Mouse (Mus musculus) MEL (cell line): ENCODE data around the gene Cyp27b1. TPM values are rescaled to one million over a fixed set of nuclear protein-coding genes. Genes with fewer than 3 reads are reported as not detected.

ENCODE experiments used
- DNase-seq: peaks from one replicate; pipeline ENCODE4 v3.0.0; 2011; ENCODE audit warnings: low read depth, low spot score
- H3K27ac ChIP-seq: 2 replicates; pipeline ENCODE4 v1.5.1; 2012; ENCODE audit warnings: low read depth, mild to moderate bottlenecking, control low read depth, low read length, moderate library complexity; ENCODE audit not compliant: control insufficient read depth
- H3K27me3 ChIP-seq, 2 experiments: fragments of 150-350 bp in 1 of 2; sonication (generic) in 1 of 2; 2 replicates each; pipeline ENCODE4 v1.6.1; 2012; ENCODE audit warnings: low read length in 2 of 2, mild to moderate bottlenecking in 2 of 2, improper control_type of control experiment in 1 of 2, moderate library complexity in 1 of 2; ENCODE audit not compliant: insufficient read depth in 2 of 2, control insufficient read depth in 1 of 2
- H3K36me3 ChIP-seq, 2 experiments: 2 replicates each; pipeline ENCODE4 v1.6.1; 2012 to 2014; ENCODE audit warnings: low read length in 2 of 2, improper control_type of control experiment in 1 of 2, inconsistent platforms in 1 of 2, mild to moderate bottlenecking in 1 of 2; ENCODE audit not compliant: insufficient read depth in 2 of 2, control insufficient read depth in 1 of 2
- H3K4me1 ChIP-seq, 2 experiments: fragments of 150-350 bp in 1 of 2; sonication (generic) in 1 of 2; 2 replicates each; pipeline ENCODE4 v1.6.1; 2012; ENCODE audit warnings: low read length in 2 of 2, improper control_type of control experiment in 1 of 2, mild to moderate bottlenecking in 1 of 2; ENCODE audit not compliant: insufficient read depth in 2 of 2, control insufficient read depth in 1 of 2
- H3K4me3 ChIP-seq, 2 experiments: fragments of 150-350 bp in 1 of 2; sonication (generic) in 1 of 2; 2 replicates each; pipeline ENCODE4 v1.5.1; 2012; ENCODE audit warnings: low read depth in 2 of 2, low read length in 2 of 2, mild to moderate bottlenecking in 2 of 2, moderate library complexity in 2 of 2, control low read depth in 1 of 2, improper control_type of control experiment in 1 of 2; ENCODE audit not compliant: control insufficient read depth in 1 of 2, insufficient read depth in 1 of 2
- H3K79me2 ChIP-seq: 2 replicates; pipeline ENCODE4 v1.6.1; 2012; ENCODE audit warnings: mild to moderate bottlenecking, low read length, moderate library complexity; ENCODE audit not compliant: control insufficient read depth, poor library complexity, insufficient read depth
- H3K9ac ChIP-seq: 2 replicates; pipeline ENCODE4 v1.6.1; 2012; ENCODE audit warnings: low read depth, mild to moderate bottlenecking, control low read depth, low read length, moderate library complexity; ENCODE audit not compliant: control insufficient read depth, poor library complexity, severe bottlenecking
- H3K9me3 ChIP-seq: fragments of 150-350 bp; sonication (generic); replicated peaks from 2 replicates; pipeline ENCODE4 v1.6.1; 2012; ENCODE audit warnings: mild to moderate bottlenecking, low read length, improper control_type of control experiment, moderate library complexity; ENCODE audit not compliant: insufficient read depth
- BHLHE40 ChIP-seq: IDR thresholded peaks from 2 replicates; pipeline ENCODE4 v1.6.1; 2012; ENCODE audit warnings: low read depth, mild to moderate bottlenecking, inconsistent platforms, low read length, improper control_type of control experiment, borderline replicate concordance
- CHD1 ChIP-seq: IDR thresholded peaks from 2 replicates; pipeline ENCODE4 v1.6.1; 2012; ENCODE audit warnings: low read depth, mild to moderate bottlenecking, inconsistent platforms, low read length, improper control_type of control experiment
- CTCF ChIP-seq, 3 experiments: IDR thresholded peaks in 2 of 3; conservative IDR thresholded peaks in 1 of 3; 2 replicates each; pipeline ENCODE4 v1.5.1; 2011 to 2012; ENCODE audit warnings: low read length in 3 of 3, low read depth in 2 of 3, mild to moderate bottlenecking in 2 of 3, improper control_type of control experiment in 1 of 3, inconsistent platforms in 1 of 3, mixed read lengths in 1 of 3, moderate library complexity in 1 of 3; ENCODE audit not compliant: control insufficient read depth in 1 of 3, insufficient read depth in 1 of 3, poor library complexity in 1 of 3, severe bottlenecking in 1 of 3
- ETS1 ChIP-seq: IDR thresholded peaks from 2 replicates; pipeline ENCODE4 v1.6.1; 2012; ENCODE audit warnings: low read depth, mild to moderate bottlenecking, inconsistent platforms, low read length, improper control_type of control experiment, moderate library complexity
- GABPA ChIP-seq: IDR thresholded peaks from 2 replicates; pipeline ENCODE4 v1.6.1; 2012; ENCODE audit warnings: low read depth, mild to moderate bottlenecking, inconsistent platforms, low read length, improper control_type of control experiment, moderate library complexity
- GATA1 ChIP-seq: IDR thresholded peaks from 2 replicates; pipeline ENCODE4 v1.6.1; 2011; ENCODE audit warnings: low read depth, low read length, improper control_type of control experiment
- HCFC1 ChIP-seq: IDR thresholded peaks from 2 replicates; pipeline ENCODE4 v1.6.1; 2012; ENCODE audit warnings: low read depth, mild to moderate bottlenecking, inconsistent platforms, low read length, improper control_type of control experiment, moderate library complexity
- KAT2A ChIP-seq: conservative IDR thresholded peaks from 2 replicates; pipeline ENCODE4 v1.6.1; 2012; ENCODE audit warnings: low read depth, low read length, improper control_type of control experiment, inconsistent platforms
- MAFK ChIP-seq: IDR thresholded peaks from 2 replicates; pipeline ENCODE4 v1.6.1; 2011; ENCODE audit warnings: low read depth, mild to moderate bottlenecking, low read length, improper control_type of control experiment, borderline replicate concordance
- MAX ChIP-seq: IDR thresholded peaks from 2 replicates; pipeline ENCODE4 v1.6.1; 2011; ENCODE audit warnings: low read length, improper control_type of control experiment
- MAZ ChIP-seq: IDR thresholded peaks from 2 replicates; pipeline ENCODE4 v1.6.1; 2012; ENCODE audit warnings: low read depth, mild to moderate bottlenecking, inconsistent platforms, low read length, improper control_type of control experiment
- MYB ChIP-seq: IDR thresholded peaks from 2 replicates; pipeline ENCODE4 v1.6.1; 2011; ENCODE audit warnings: mild to moderate bottlenecking, low read depth, low read length, improper control_type of control experiment
- MYC ChIP-seq: IDR thresholded peaks from 2 replicates; pipeline ENCODE4 v1.6.1; 2011; ENCODE audit warnings: low read depth, mild to moderate bottlenecking, low read length, improper control_type of control experiment, moderate library complexity
- NELFE ChIP-seq: IDR thresholded peaks from 2 replicates; pipeline ENCODE4 v1.6.1; 2011; ENCODE audit warnings: low read depth, low read length, improper control_type of control experiment
- POLR2A ChIP-seq, 2 experiments: IDR thresholded peaks; 2 replicates each; pipeline ENCODE4 v1.6.1; 2011 to 2012; ENCODE audit warnings: low read length in 2 of 2, mild to moderate bottlenecking in 2 of 2, control low read depth in 1 of 2, improper control_type of control experiment in 1 of 2, low read depth in 1 of 2, moderate library complexity in 1 of 2; ENCODE audit not compliant: control insufficient read depth in 1 of 2, insufficient read depth in 1 of 2, poor library complexity in 1 of 2
- POLR2AphosphoS2 ChIP-seq: IDR thresholded peaks from 2 replicates; pipeline ENCODE4 v1.6.1; 2011; ENCODE audit warnings: low read length, improper control_type of control experiment
- RAD21 ChIP-seq: IDR thresholded peaks from 2 replicates; pipeline ENCODE4 v1.6.1; 2011; ENCODE audit warnings: mild to moderate bottlenecking, low read depth, low read length, improper control_type of control experiment
- RCOR1 ChIP-seq: IDR thresholded peaks from 2 replicates; pipeline ENCODE4 v1.6.1; 2012; ENCODE audit warnings: low read depth, mild to moderate bottlenecking, inconsistent platforms, low read length, improper control_type of control experiment
- SIN3A ChIP-seq: IDR thresholded peaks from 2 replicates; pipeline ENCODE4 v1.6.1; 2012; ENCODE audit warnings: low read length, improper control_type of control experiment, inconsistent platforms
- SMC3 ChIP-seq: IDR thresholded peaks from 2 replicates; pipeline ENCODE4 v1.6.1; 2011; ENCODE audit warnings: low read depth, low read length, improper control_type of control experiment
- TAL1 ChIP-seq: IDR thresholded peaks from 2 replicates; pipeline ENCODE4 v1.6.1; 2012; ENCODE audit warnings: mild to moderate bottlenecking, inconsistent platforms, low read length, moderate library complexity, mixed read lengths
- TCF12 ChIP-seq: IDR thresholded peaks from 2 replicates; pipeline ENCODE4 v1.6.1; 2014; ENCODE audit warnings: low read depth, mild to moderate bottlenecking, inconsistent platforms, low read length, improper control_type of control experiment, moderate library complexity
- UBTF ChIP-seq: IDR thresholded peaks from 2 replicates; pipeline ENCODE4 v1.6.1; 2012; ENCODE audit warnings: low read depth, mild to moderate bottlenecking, inconsistent platforms, low read length, improper control_type of control experiment, moderate library complexity, borderline replicate concordance; ENCODE audit not compliant: insufficient read depth
- USF1 ChIP-seq: IDR thresholded peaks from 2 replicates; pipeline ENCODE4 v1.6.1; 2014; ENCODE audit warnings: low read depth, mild to moderate bottlenecking, inconsistent platforms, low read length, improper control_type of control experiment, moderate library complexity
- polyA plus RNA-seq, 2 experiments: library from polyadenylated mRNA; stranded (reverse) in 1 of 2; unstranded in 1 of 2; fragments of >175 nt in 1 of 2; fragments of >200 nt in 1 of 2; gene quantifications; 2 replicates each; pipeline versions ENCODE4 v1.2.1 to v1.2.4; 2012; ENCODE audit warnings: low replicate concordance in 2 of 2, low read depth in 1 of 2; ENCODE audit not compliant: insufficient read length in 2 of 2, insufficient read depth in 1 of 2, missing spikeins in 1 of 2
- total RNA-seq: library from RNA; depleted of rRNA; stranded (reverse); fragments of 300-350 nt; gene quantifications from 2 replicates; pipeline ENCODE4 v1.2.3, GENCODE M21; 2012

Gene Cyp27b1
- total and polyA plus RNA-seq, 3 experiments: 0.23 to 0.93 TPM; not detected in 1

GRCm38 (mm10) chr10:127054646-127055045 lies 6.6 kb downstream of the Cyp27b1 start:
- TF ChIP-seq BHLHE40 (no peak), MYC (no peak), RAD21 (no peak), SMC3 (no peak), RCOR1 (no peak), MYB (no peak), TCF12 (no peak), SIN3A (no peak), UBTF (no peak), KAT2A (no peak), CTCF (IDR thresholded peaks at IDR 0.05 in 2 of 3, conservative IDR thresholded peaks at IDR 0.05 in 1 of 3; ENCODE audit: control insufficient read depth in 1 of 3, insufficient read depth in 1 of 3, low read depth in 2 of 3, low read length in 3 of 3, poor library complexity in 1 of 3, severe bottlenecking in 1 of 3) (no peak), CHD1 (no peak), POLR2AphosphoS2 (no peak), GABPA (no peak), ETS1 (no peak)
- Histone ChIP-seq H3K4me3 (no peak overlapping the region), H3K27ac (no peak overlapping the region), H3K9me3 (no peaks in the 10 kb centered on the region), H3K27me3 (no peaks in the 10 kb centered on the region), H3K36me3 (peaks cover 0 to 7% of the 10 kb centered on the region in 2 experiments; a peak in 2 of 4 replicates), H3K9ac (no peak overlapping the region), H3K4me1 (peaks cover 2 to 12% of the 10 kb centered on the region in 2 experiments), H3K79me2 (no peaks in the 10 kb centered on the region; the same call in 1 of the 2 replicates)
- no peak for DNase-seq

GRCm38 (mm10) chr10:127055406-127055805 lies 7.4 kb downstream of the Cyp27b1 start:
- H3K36me3 ChIP-seq: peaks cover 0 to 7% of the 10 kb centered on the region in 2 experiments; a peak in 2 of 4 replicates
- DNase-seq: no peak
- no peaks in the 10 kb centered on the region for H3K27me3 ChIP-seq
- no peaks in the 10 kb centered on the region; the same call in 1 of the 2 replicates for H3K79me2 ChIP-seq
- no peak overlapping the region for H3K4me3 ChIP-seq
- TF ChIP-seq NELFE (no peak), RAD21 (no peak), UBTF (no peak), TAL1 (no peak), GATA1 (no peak), RCOR1 (no peak), KAT2A (no peak), MAX (no peak), MAZ (no peak), POLR2AphosphoS2 (no peak), CHD1 (no peak), USF1 (no peak), HCFC1 (no peak), POLR2A (IDR thresholded peaks at IDR 0.05; ENCODE audit: control insufficient read depth in 1 of 2, insufficient read depth in 1 of 2, low read depth in 1 of 2, low read length in 2 of 2, poor library complexity in 1 of 2) (no peak), MAFK (no peak)
- TF ChIP-seq, all 39 proteins: peak for 0
- Histone ChIP-seq H3K9me3 (no peaks in the 10 kb centered on the region), H3K27ac (no peak overlapping the region), H3K4me1 (peaks cover 2 to 11% of the 10 kb centered on the region in 2 experiments), H3K9ac (no peak overlapping the region)
